Mouse (Mus musculus) megakaryocyte, embryonic 14.5 days (primary cell): ENCODE measurements around the gene Lpar6.

ENCODE experiments used
- FLI1 ChIP-seq: IDR thresholded peaks from 2 replicates; pipeline ENCODE4 v1.6.1; 2012; ENCODE audit warnings: low read length, inconsistent platforms, mixed read lengths
- GATA1 ChIP-seq: IDR thresholded peaks from 3 replicates; pipeline ENCODE4 v1.6.1; 2012; ENCODE audit warnings: mixed read lengths, low read length, inconsistent platforms, borderline replicate concordance

DNA sequence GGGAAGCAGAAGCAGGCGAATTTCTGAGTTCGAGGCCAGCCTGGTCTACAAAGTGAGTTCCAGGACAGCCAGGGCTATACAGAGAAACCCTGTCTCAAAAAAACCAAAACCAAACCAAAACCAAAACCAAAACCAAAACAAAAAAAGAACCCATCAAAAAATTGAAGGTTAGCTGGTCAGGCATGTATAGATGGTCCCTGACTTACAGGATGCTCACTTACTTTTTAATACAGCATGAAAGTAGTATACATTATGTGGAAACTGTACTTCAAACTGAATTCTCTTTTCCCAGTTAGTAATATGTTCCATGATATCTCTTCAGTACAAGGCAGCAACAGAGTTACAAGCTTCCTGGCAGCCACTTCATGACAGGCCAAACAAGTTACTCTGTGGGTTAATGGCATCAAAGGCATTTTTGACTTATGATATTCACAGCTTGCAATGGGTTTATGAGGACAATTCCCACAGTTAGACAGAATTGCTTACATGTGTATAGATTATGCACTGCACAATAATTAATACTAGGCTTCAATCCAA, 6.4 kb downstream of the Lpar6 start:
- no peak for TF ChIP-seq GATA1
- no peak for TF ChIP-seq FLI1
